Mouse (Mus musculus): Measurements from ENCODE around the gene Hormad2. TPM values are rescaled to one million over a fixed set of nuclear protein-coding genes. Genes with fewer than 3 reads are reported as not detected.

Hormad2 gene
- polyA plus RNA-seq, 1 experiment from 2014 or later = 0.21 TPM

DNA sequence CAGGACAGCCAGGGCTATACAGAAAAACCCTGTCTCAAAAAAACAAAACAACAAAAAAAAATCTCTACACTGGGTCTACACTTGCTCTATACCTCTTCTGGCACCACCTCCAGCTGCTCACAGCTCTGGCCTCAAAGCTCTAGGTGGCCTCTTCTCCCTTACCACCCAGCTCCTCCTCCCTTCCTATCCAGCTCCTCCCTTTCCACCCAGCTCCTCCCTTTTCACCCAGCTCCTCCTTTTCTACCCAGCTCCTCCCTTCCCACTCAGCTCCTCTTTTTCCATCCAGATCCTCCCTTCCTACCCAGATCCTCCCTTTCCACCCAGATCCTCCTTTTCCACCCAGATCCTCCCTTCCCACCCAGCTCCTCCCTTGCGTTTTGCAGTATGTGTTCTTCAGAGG lies 26.5 kb upstream of the Hormad2 start:
- Histone ChIP-seq H3K9me3 (ENCODE audit: control insufficient read depth) (no peaks in the 10 kb centered on the region), H3K36me3 (ENCODE audit: control insufficient read depth, insufficient read depth) (no peaks in the 10 kb centered on the region), H3K27ac (ENCODE audit: low read depth, low read length) (no peak overlapping the region), H3K4me1 (replicated peaks; ENCODE audit: control insufficient read depth, insufficient read depth, low read length) (no peaks in the 10 kb centered on the region), H3K9ac (ENCODE audit: low read depth, low read length) (no peak overlapping the region), H3K4me2 (replicated peaks; ENCODE audit: low read depth) (no peak overlapping the region), H3K4me3 (ENCODE audit: low read depth, low read length) (no peak overlapping the region), H3K27me3 (replicated peaks; ENCODE audit: control insufficient read depth, insufficient read depth, low read length) (no peaks in the 10 kb centered on the region)
- no peak for TF ChIP-seq CTCF (IDR thresholded peaks at IDR 0.05; ENCODE audit: low read depth)
- ATAC-seq = no peak
- 95% methylated on average over 1 of the region's 1 CpGs for WGBS

DNA sequence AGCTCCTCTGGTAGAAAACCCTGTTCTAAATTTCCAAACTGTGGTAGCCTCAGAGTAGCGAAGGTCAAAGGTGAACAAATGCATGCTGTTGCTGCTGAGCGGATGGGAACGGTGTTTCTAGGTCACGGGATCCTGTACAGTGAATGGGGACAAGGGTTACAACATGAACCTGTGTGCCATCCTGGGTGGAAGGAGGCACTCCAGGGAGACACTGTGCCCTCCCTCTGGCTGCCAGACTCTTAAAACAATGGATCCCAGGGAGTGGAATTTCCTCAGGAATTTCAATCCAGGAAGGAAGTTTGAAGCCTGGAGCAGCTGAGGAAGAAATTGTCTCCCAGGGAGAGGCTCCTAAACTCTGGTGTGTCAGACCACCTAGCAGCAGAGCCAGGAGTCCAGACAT lies 25.3 kb upstream of the Hormad2 start:
- TF ChIP-seq CTCF (IDR thresholded peaks at IDR 0.05; ENCODE audit: low read depth) = no peak
- H3K4me3 ChIP-seq (ENCODE audit: low read depth, low read length) = no peak overlapping the region
- H3K27me3 ChIP-seq (replicated peaks; ENCODE audit: control insufficient read depth, insufficient read depth, low read length) = no peaks in the 10 kb centered on the region
- no peak overlapping the region; the same call in 1 of the 2 replicates for H3K27ac ChIP-seq (ENCODE audit: low read depth, low read length)
- H3K4me1 ChIP-seq (replicated peaks; ENCODE audit: control insufficient read depth, insufficient read depth, low read length) = no peaks in the 10 kb centered on the region
- no peak overlapping the region for H3K4me2 ChIP-seq (replicated peaks; ENCODE audit: low read depth)
- 57% methylated on average over 4 of the region's 4 CpGs for WGBS
- H3K36me3 ChIP-seq (ENCODE audit: control insufficient read depth, insufficient read depth) = no peaks in the 10 kb centered on the region
- no peak overlapping the region for H3K9ac ChIP-seq (ENCODE audit: low read depth, low read length)
- ATAC-seq = no peak
- H3K9me3 ChIP-seq (ENCODE audit: control insufficient read depth) = no peaks in the 10 kb centered on the region

DNA sequence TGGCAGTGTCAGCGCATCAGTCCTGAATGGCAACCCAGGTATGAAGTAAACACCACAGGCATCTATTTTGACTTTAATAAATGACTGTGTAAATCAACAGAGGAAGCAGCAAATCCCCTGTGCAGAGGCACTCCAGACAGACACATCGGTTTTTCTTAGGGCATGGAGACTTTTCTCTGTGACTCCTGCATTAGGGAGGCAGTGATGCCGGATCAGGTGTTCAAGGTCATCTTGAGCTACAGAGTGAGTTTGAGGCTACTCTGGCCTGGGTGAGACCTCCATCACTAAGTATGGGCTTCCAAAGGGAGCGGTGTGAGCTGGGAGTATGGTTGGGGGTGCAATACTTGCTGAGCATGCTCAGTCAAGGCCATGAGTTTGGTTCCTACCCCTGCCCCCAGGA lies 23.7 kb upstream of the Hormad2 start:
- H3K4me1 ChIP-seq (replicated peaks; ENCODE audit: control insufficient read depth, insufficient read depth, low read length) = no peaks in the 10 kb centered on the region
- 84% methylated on average over 4 of the region's 4 CpGs for WGBS

DNA sequence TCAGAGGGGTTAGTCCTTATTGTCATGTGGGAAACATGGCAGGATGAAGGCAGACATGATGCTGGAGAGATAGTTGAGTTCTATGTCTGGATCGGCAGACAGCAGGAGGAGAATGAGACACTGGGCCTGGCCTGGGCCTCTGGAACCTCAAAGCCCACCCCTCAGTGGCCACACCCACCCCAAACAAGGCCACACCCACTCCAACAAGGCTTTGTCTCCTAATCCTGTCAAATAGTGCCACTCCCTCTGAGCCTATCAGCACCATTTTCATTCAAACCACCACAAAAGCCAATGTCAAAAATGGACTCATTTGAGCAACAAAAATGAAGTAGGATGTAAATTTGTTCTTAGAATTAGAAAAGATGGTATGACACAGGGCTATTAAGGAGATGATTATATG lies 23.3 kb upstream of the Hormad2 start:
- H3K4me3 ChIP-seq (ENCODE audit: low read depth, low read length) = no peak overlapping the region
- no peak overlapping the region for H3K27ac ChIP-seq (ENCODE audit: low read depth, low read length)
- no peak overlapping the region for H3K9ac ChIP-seq (ENCODE audit: low read depth, low read length)
- no peak for TF ChIP-seq CTCF (IDR thresholded peaks at IDR 0.05; ENCODE audit: low read depth)
- H3K9me3 ChIP-seq (ENCODE audit: control insufficient read depth) = no peaks in the 10 kb centered on the region
- no peaks in the 10 kb centered on the region for H3K4me1 ChIP-seq (replicated peaks; ENCODE audit: control insufficient read depth, insufficient read depth, low read length)
- H3K4me2 ChIP-seq (replicated peaks; ENCODE audit: low read depth) = no peak overlapping the region
- no peaks in the 10 kb centered on the region for H3K36me3 ChIP-seq (ENCODE audit: control insufficient read depth, insufficient read depth)
- H3K27me3 ChIP-seq (replicated peaks; ENCODE audit: control insufficient read depth, insufficient read depth, low read length) = 0 out of 2 replicates have a peak, but pooled peaks cover 4% of the 10 kb centered on the region
- WGBS = 87% methylated on average over 1 of the region's 1 CpGs
- ATAC-seq = no peak

More for the DNA sequence above, 23.7 kb upstream of the Hormad2 start:
- Histone ChIP-seq H3K4me2 (replicated peaks; ENCODE audit: low read depth) (no peak overlapping the region), H3K9me3 (ENCODE audit: control insufficient read depth) (no peaks in the 10 kb centered on the region), H3K4me3 (ENCODE audit: low read depth, low read length) (no peak overlapping the region), H3K27me3 (replicated peaks; ENCODE audit: control insufficient read depth, insufficient read depth, low read length) (0 out of 2 replicates have a peak, but pooled peaks cover 4% of the 10 kb centered on the region), H3K27ac (ENCODE audit: low read depth, low read length) (no peak overlapping the region), H3K9ac (ENCODE audit: low read depth, low read length) (no peak overlapping the region), H3K36me3 (ENCODE audit: control insufficient read depth, insufficient read depth) (no peaks in the 10 kb centered on the region)
- ATAC-seq = no peak
- no peak for TF ChIP-seq CTCF (IDR thresholded peaks at IDR 0.05; ENCODE audit: low read depth)

DNA sequence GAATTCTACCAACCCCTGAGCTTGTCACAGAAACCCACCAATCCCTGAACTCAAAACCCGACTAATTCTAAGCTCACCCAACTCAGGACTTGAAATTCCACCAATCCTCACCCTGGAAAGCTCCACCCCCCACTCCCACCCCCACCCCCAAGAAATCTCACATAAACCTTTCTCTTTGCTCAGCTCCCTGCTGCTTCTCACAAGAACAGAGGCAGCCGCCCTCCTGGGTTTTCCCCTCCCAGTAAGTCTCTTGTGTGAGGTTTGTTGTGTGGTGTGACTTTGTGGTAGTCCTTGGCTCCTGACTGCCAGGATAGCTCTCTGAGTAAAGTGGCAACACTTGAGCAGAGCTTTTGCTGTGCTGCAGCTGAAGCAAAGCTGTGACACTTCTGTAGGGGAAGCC lies 22.0 kb upstream of the Hormad2 start:
- WGBS = 31% methylated on average over 2 of the region's 2 CpGs

DNA sequence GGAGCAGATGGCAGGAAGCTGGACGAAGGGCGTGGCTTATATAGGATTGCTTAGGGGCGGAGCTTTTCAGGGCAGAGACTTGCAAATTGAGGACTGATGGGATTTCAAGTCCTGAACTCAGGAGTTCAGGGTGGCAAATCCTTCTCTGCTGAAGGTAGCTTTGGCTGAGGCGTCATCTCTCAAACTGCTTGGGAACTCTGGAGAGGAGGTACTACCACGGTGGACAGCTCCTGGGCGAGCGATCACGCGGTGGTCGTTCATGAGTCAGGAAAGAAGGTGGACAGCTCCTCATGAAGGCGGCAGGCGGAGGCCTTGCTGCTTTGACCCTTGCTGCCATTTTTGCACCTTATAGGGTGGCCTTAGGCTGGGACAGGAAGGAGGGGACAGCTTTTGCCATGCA lies 20.2 kb upstream of the Hormad2 start:
- H3K27ac ChIP-seq (ENCODE audit: low read depth, low read length) = no peak overlapping the region
- TF ChIP-seq CTCF (IDR thresholded peaks at IDR 0.05; ENCODE audit: low read depth) = no peak
- H3K36me3 ChIP-seq (ENCODE audit: control insufficient read depth, insufficient read depth) = no peaks in the 10 kb centered on the region
- H3K9me3 ChIP-seq (ENCODE audit: control insufficient read depth) = no peaks in the 10 kb centered on the region
- no peaks in the 10 kb centered on the region for H3K4me1 ChIP-seq (replicated peaks; ENCODE audit: control insufficient read depth, insufficient read depth, low read length)
- WGBS = 11% methylated on average over 12 of the region's 12 CpGs
- H3K4me2 ChIP-seq (replicated peaks; ENCODE audit: low read depth) = no peak overlapping the region
- 0 out of 2 replicates have a peak, but pooled peaks cover 4% of the 10 kb centered on the region for H3K27me3 ChIP-seq (replicated peaks; ENCODE audit: control insufficient read depth, insufficient read depth, low read length)
- no peak overlapping the region for H3K9ac ChIP-seq (ENCODE audit: low read depth, low read length)
- ATAC-seq = no peak
- no peak overlapping the region for H3K4me3 ChIP-seq (ENCODE audit: low read depth, low read length)

More for the DNA sequence above, 22.0 kb upstream of the Hormad2 start:
- Histone ChIP-seq H3K9me3 (ENCODE audit: control insufficient read depth) (no peaks in the 10 kb centered on the region), H3K4me1 (replicated peaks; ENCODE audit: control insufficient read depth, insufficient read depth, low read length) (no peaks in the 10 kb centered on the region), H3K9ac (ENCODE audit: low read depth, low read length) (no peak overlapping the region), H3K4me2 (replicated peaks; ENCODE audit: low read depth) (no peak overlapping the region), H3K4me3 (ENCODE audit: low read depth, low read length) (no peak overlapping the region), H3K27me3 (replicated peaks; ENCODE audit: control insufficient read depth, insufficient read depth, low read length) (0 out of 2 replicates have a peak, but pooled peaks cover 4% of the 10 kb centered on the region), H3K27ac (ENCODE audit: low read depth, low read length) (no peak overlapping the region), H3K36me3 (ENCODE audit: control insufficient read depth, insufficient read depth) (no peaks in the 10 kb centered on the region)
- TF ChIP-seq CTCF (IDR thresholded peaks at IDR 0.05; ENCODE audit: low read depth) = no peak
- no peak for ATAC-seq

DNA sequence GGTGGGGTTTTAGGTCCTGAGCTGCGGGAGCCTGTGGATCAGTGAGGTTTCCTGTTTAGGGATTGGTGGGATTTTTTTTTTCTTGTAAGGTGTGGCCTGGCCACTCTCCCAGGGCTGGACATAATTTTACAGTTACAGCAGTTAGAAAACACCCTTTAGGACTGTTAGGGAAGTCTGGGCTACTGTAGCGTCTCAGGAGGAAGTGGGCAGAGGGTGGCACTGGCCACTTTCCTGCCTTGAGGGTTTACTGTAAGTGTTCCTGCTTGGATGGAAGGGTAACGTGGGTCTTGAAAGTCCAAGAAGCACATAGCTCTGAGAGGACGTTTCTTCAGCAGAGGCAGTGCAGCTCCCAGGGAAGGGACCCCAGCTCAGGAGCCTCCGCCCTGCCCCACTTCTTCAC lies 19.7 kb upstream of the Hormad2 start:
- Histone ChIP-seq H3K9me3 (ENCODE audit: control insufficient read depth) (no peaks in the 10 kb centered on the region), H3K4me2 (replicated peaks; ENCODE audit: low read depth) (no peak overlapping the region), H3K27ac (ENCODE audit: low read depth, low read length) (no peak overlapping the region), H3K9ac (ENCODE audit: low read depth, low read length) (no peak overlapping the region), H3K27me3 (replicated peaks; ENCODE audit: control insufficient read depth, insufficient read depth, low read length) (0 out of 2 replicates have a peak, but pooled peaks cover 4% of the 10 kb centered on the region), H3K4me1 (replicated peaks; ENCODE audit: control insufficient read depth, insufficient read depth, low read length) (no peaks in the 10 kb centered on the region), H3K4me3 (ENCODE audit: low read depth, low read length) (no peak overlapping the region), H3K36me3 (ENCODE audit: control insufficient read depth, insufficient read depth) (no peaks in the 10 kb centered on the region)
- WGBS = 39% methylated on average over 5 of the region's 5 CpGs
- no peak for ATAC-seq
- no peak for TF ChIP-seq CTCF (IDR thresholded peaks at IDR 0.05; ENCODE audit: low read depth)

All from intestine, postnatal 0 days (tissue).